Mouse (Mus musculus) heart, embryonic 14.5 days (tissue): ENCODE measurements around the gene Osbpl8. TPM values are rescaled to one million over a fixed set of nuclear protein-coding genes. Genes with fewer than 3 reads are reported as not detected.

Experiments
- ATAC-seq: fragments of 200-750 bp; cut with Nextera tagmentation; 2 replicates; pipeline ENCODE4 v1.8.0; 2017; ENCODE audit warnings: low read depth, moderate TSS enrichment; ENCODE audit not compliant: insufficient number of reproducible peaks, insufficient read depth, low FRiP score
- H3K27ac ChIP-seq, 2 experiments: fragments of 200-500 bp in 1 of 2; fragments of 300-500 bp in 1 of 2; sonication (generic) in 1 of 2; replicated peaks in 1 of 2; 2 replicates each; pipeline ENCODE4 v1.5.1; 2012 to 2014; ENCODE audit warnings: low read depth in 2 of 2, low read length in 2 of 2, control low read depth in 1 of 2, mild to moderate bottlenecking in 1 of 2, mixed read lengths in 1 of 2; ENCODE audit not compliant: control insufficient read depth in 1 of 2, insufficient read depth in 1 of 2
- H3K27me3 ChIP-seq: fragments of 300-500 bp; sonication (generic); 2 replicates; pipeline ENCODE4 v1.6.1; 2014; ENCODE audit warnings: mild to moderate bottlenecking, low read length, control low read depth; ENCODE audit not compliant: control insufficient read depth, insufficient read depth
- H3K36me3 ChIP-seq: fragments of 300-500 bp; sonication (generic); 2 replicates; pipeline ENCODE4 v1.6.1; 2014; ENCODE audit warnings: mild to moderate bottlenecking, control low read depth, low read length, mixed read lengths; ENCODE audit not compliant: control insufficient read depth, insufficient read depth
- H3K4me1 ChIP-seq, 2 experiments: fragments of 200-500 bp in 1 of 2; fragments of 300-500 bp in 1 of 2; sonication (generic) in 1 of 2; 2 replicates each; pipeline ENCODE4 v1.6.1; 2012 to 2014; ENCODE audit warnings: low read length in 2 of 2, control low read depth in 1 of 2, mixed read lengths in 1 of 2; ENCODE audit not compliant: control insufficient read depth in 2 of 2, insufficient read depth in 2 of 2
- H3K4me2 ChIP-seq: fragments of 300-500 bp; sonication (generic); 2 replicates; pipeline ENCODE4 v1.6.1; 2014; ENCODE audit warnings: mild to moderate bottlenecking, low read length
- H3K4me3 ChIP-seq, 2 experiments: fragments of 200-500 bp in 1 of 2; fragments of 300-500 bp in 1 of 2; sonication (generic) in 1 of 2; 2 replicates each; pipeline ENCODE4 v1.5.1; 2012 to 2014; ENCODE audit warnings: low read length in 2 of 2, mild to moderate bottlenecking in 2 of 2, control low read depth in 1 of 2, low read depth in 1 of 2, moderate library complexity in 1 of 2; ENCODE audit not compliant: control insufficient read depth in 1 of 2, insufficient read depth in 1 of 2
- H3K9ac ChIP-seq: fragments of 300-500 bp; sonication (generic); 2 replicates; pipeline ENCODE4 v1.6.1; 2014; ENCODE audit warnings: mild to moderate bottlenecking, low read length
- H3K9me3 ChIP-seq: fragments of 300-500 bp; sonication (generic); 2 replicates; pipeline ENCODE4 v1.6.1; 2016; ENCODE audit warnings: low read length, control low read depth; ENCODE audit not compliant: control insufficient read depth
- WGBS: fragments of 180-500 bp; shearing (Covaris S2); extraction: QIAGEN DNeasy Blood & Tissue Kit; methylation state at CpG from one replicate; pipeline ENCODE4 v1.1.7; 2014; 5-methylcytosine and 5-hydroxymethylcytosine counted together
- polyA plus RNA-seq: library from polyadenylated mRNA; unstranded; fragments of >200 nt; fragmentation: Nextera tagmentation; extraction: Ambion mirVana; gene quantifications from 2 replicates; pipeline ENCODE4 v1.2.1, GENCODE M21; 2014

Osbpl8 gene
- polyA plus RNA-seq, 1 experiment from 2014 or later, result 43.9 TPM

DNA sequence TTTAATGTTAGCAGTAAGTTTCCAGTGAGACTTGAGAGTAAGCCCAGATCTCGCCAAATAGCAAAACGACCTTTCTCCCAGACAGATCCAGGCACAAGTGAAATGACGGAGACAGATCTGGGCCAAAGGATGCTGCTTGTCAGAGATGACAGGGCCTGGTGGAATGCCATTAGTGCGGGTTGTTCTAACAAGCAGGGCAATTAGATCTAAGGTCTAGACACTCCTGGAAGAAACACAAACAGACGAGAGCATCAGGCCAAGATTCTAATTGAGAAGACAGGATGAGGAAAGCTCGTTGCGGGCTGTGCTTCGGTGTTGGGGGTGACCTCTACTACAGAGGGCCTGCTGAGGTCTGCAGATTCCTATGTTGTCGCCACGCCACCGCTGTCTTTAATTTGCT, 174.7 kb downstream of the Osbpl8 start:
- no peak for ATAC-seq
- Histone ChIP-seq H3K27me3 (no peaks in the 10 kb centered on the region), H3K36me3 (no peaks in the 10 kb centered on the region), H3K27ac (no peak overlapping the region), H3K4me1 (peaks cover 5 to 6% of the 10 kb centered on the region in 2 experiments; a peak in 3 of 4 replicates), H3K4me3 (no peak overlapping the region), H3K9me3 (no peaks in the 10 kb centered on the region), H3K4me2 (no peak overlapping the region), H3K9ac (no peak overlapping the region)
- 65% methylated on average over 11 of the region's 11 CpGs for WGBS

GRCm38 (mm10) chr10:111341761-111342160, 177.2 kb downstream of the Osbpl8 start:
- 75% methylated on average over 7 of the region's 7 CpGs for WGBS
- H3K27ac ChIP-seq, result no peak overlapping the region
- no peaks in the 10 kb centered on the region for H3K4me1 ChIP-seq
- no peak overlapping the region for H3K4me2 ChIP-seq
- H3K27me3 ChIP-seq, result no peaks in the 10 kb centered on the region
- H3K9me3 ChIP-seq, result no peaks in the 10 kb centered on the region
- H3K9ac ChIP-seq, result no peak overlapping the region
- ATAC-seq, result no peak
- no peak overlapping the region for H3K4me3 ChIP-seq
- no peaks in the 10 kb centered on the region for H3K36me3 ChIP-seq

- 80% methylated on average over 5 of the region's 5 CpGs for WGBS
- H3K4me2 ChIP-seq, result no peak overlapping the region
- H3K36me3 ChIP-seq, result no peaks in the 10 kb centered on the region
- H3K4me1 ChIP-seq, result no peaks in the 10 kb centered on the region
- H3K27ac ChIP-seq, result no peak overlapping the region
- no peak overlapping the region for H3K9ac ChIP-seq
- ATAC-seq, result no peak
- no peak overlapping the region for H3K4me3 ChIP-seq
- H3K27me3 ChIP-seq, result no peaks in the 10 kb centered on the region
- no peaks in the 10 kb centered on the region for H3K9me3 ChIP-seq
These were observed 179.0 kb downstream of the Osbpl8 start for GRCm38 (mm10) chr10:111343555-111343954.

Other genes with a start within 250 kb of the Osbpl8 start
- 451 and 541 TPM in 2 replicates for gene Csrp2, start 245.0 kb upstream of the Osbpl8 start, polyA plus RNA-seq
- 18.7 and 23.4 TPM in 2 replicates for gene Zdhhc17, start 154.6 kb upstream of the Osbpl8 start, polyA plus RNA-seq
- 4.6 and 5.0 TPM in 2 replicates for gene Bbs10, start 133.9 kb downstream of the Osbpl8 start, polyA plus RNA-seq